Mouse (Mus musculus) CH12.LX (cell line): ENCODE results near the gene Mrps2.
"Not testable (repeated sequence)": the region's sequence is repeated elsewhere in the genome, so short reads cannot be mapped to it uniquely, and the experiment has no call there.

Source experiments
- CHD1 ChIP-seq: IDR thresholded peaks from 2 replicates; pipeline ENCODE4 v1.6.1; 2012; ENCODE audit warnings: low read depth, low read length, improper control_type of control experiment, inconsistent platforms
- IRF4 ChIP-seq: IDR thresholded peaks from 2 replicates; pipeline ENCODE4 v1.6.1; 2014; ENCODE audit warnings: low read depth, mild to moderate bottlenecking, inconsistent platforms, low read length, improper control_type of control experiment
- JUN ChIP-seq: IDR thresholded peaks from 2 replicates; pipeline ENCODE4 v1.6.1; 2011; ENCODE audit warnings: low read depth, mild to moderate bottlenecking, low read length, improper control_type of control experiment, moderate library complexity; ENCODE audit not compliant: insufficient read depth
- KAT2A ChIP-seq: IDR thresholded peaks from 2 replicates; pipeline ENCODE4 v1.6.1; 2012; ENCODE audit warnings: low read length, improper control_type of control experiment, inconsistent platforms; ENCODE audit not compliant: insufficient replicate concordance
- MAFK ChIP-seq: IDR thresholded peaks from 2 replicates; pipeline ENCODE4 v1.6.1; 2011; ENCODE audit warnings: low read length, improper control_type of control experiment; ENCODE audit not compliant: insufficient replicate concordance
- MAX ChIP-seq: IDR thresholded peaks from 2 replicates; pipeline ENCODE4 v1.6.1; 2011; ENCODE audit warnings: low read length, improper control_type of control experiment
- MAZ ChIP-seq: IDR thresholded peaks from 2 replicates; pipeline ENCODE4 v1.6.1; 2012; ENCODE audit warnings: low read depth, mild to moderate bottlenecking, inconsistent platforms, low read length, improper control_type of control experiment, moderate library complexity
- MEF2A ChIP-seq: IDR thresholded peaks from 2 replicates; pipeline ENCODE4 v1.6.1; 2014; ENCODE audit warnings: low read depth, mild to moderate bottlenecking, inconsistent platforms, low read length, improper control_type of control experiment, borderline replicate concordance
- POLR2A ChIP-seq: IDR thresholded peaks from 2 replicates; pipeline ENCODE4 v1.6.1; 2011; ENCODE audit warnings: low read depth, mild to moderate bottlenecking, improper control_type of control experiment, low read length
- SIN3A ChIP-seq: IDR thresholded peaks from 2 replicates; pipeline ENCODE4 v1.6.1; 2012; ENCODE audit warnings: low read length, improper control_type of control experiment, inconsistent platforms
- USF1 ChIP-seq: IDR thresholded peaks from 2 replicates; pipeline ENCODE4 v1.6.1; 2014; ENCODE audit warnings: low read depth, mild to moderate bottlenecking, inconsistent platforms, low read length, improper control_type of control experiment

DNA sequence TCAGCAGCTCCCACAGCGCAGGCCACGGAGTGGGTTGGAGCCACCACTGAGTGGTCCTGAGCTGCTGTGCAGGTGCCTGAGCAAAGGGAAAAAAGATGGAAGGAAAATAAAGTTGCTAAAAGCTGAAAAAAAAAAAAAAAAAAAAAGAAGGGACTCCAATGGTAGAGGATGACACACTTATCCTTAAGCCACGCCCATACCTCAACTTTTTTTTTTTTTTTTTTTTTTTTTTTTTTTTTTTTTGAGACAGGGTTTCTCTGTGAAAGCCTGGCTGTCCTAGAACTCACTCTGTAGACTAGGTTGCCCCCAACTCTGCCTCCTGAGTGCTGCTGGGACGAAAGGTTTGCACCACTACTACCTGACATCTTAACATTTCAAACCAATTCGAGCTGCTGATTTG, 10.1 kb downstream of the Mrps2 start:
- TF ChIP-seq CHD1, MAZ, MAFK, IRF4, KAT2A, MEF2A, MAX, JUN, SIN3A, USF1, POLR2A: not testable (repeated sequence)
